Mouse (Mus musculus): ENCODE results near the gene Atp11b. TPM values are rescaled to one million over a fixed set of nuclear protein-coding genes. Genes with fewer than 3 reads are reported as not detected.

The Atp11b gene
- total RNA-seq, 1 experiment from 2014 or later, result 131 TPM

- no peak for ATAC-seq (replicated peaks; ENCODE audit: insufficient number of reproducible peaks, low FRiP score, low TSS enrichment, poor library complexity, severe bottlenecking)
Observed at GRCm38 (mm10) chr3:35762735-35763134, 8.8 kb downstream of the Atp11b start.

- peak; percentile 47; the same call in 1 of the 2 replicates for ATAC-seq (replicated peaks; ENCODE audit: insufficient number of reproducible peaks, low FRiP score, low TSS enrichment, poor library complexity, severe bottlenecking)
Observed at GRCm38 (mm10) chr3:35764637-35765617, 11.0 kb downstream of the Atp11b start.

DNA sequence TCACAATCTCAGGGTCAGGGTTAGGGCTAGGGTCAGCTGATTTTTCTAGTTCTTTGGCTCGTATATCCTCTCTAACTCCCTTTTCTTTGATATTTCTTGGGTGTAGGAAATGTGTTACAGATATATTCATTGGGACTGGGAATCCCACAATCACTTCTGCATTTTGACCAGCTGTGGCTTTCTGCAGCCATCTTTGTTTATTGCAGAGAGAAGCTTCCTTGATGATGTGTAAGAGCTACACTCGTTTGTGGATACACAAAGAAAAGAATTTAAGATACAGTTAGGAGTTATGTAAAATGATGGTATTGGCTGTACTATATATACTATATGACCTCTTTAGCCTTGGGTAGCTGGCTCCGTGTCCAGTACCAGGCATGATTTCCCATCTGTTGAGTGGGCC, 25.8 kb downstream of the Atp11b start:
- ATAC-seq (replicated peaks; ENCODE audit: insufficient number of reproducible peaks, low FRiP score, low TSS enrichment, poor library complexity, severe bottlenecking), result no peak

GRCm38 (mm10) chr3:35802040-35802439, 48.1 kb downstream of the Atp11b start:
- no peak for ATAC-seq (replicated peaks; ENCODE audit: insufficient number of reproducible peaks, low FRiP score, low TSS enrichment, poor library complexity, severe bottlenecking)

DNA sequence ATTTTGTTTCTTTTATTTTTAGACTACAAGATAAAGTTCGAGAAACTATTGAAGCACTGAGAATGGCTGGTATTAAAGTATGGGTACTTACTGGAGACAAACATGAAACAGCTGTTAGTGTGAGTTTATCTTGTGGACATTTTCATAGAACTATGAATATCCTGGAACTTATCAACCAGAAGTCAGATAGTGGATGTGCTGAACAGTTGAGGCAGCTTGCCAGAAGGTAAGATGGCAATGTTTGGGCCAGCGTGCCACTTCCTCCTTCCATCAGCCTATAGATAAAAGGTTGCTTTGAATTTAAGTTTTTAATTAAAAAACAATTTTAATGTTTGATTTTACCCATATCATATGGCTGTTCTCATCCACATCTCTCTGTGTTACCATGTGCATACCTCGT, 66.0 kb downstream of the Atp11b start:
- no peak for ATAC-seq (replicated peaks; ENCODE audit: insufficient number of reproducible peaks, low FRiP score, low TSS enrichment, poor library complexity, severe bottlenecking)

DNA sequence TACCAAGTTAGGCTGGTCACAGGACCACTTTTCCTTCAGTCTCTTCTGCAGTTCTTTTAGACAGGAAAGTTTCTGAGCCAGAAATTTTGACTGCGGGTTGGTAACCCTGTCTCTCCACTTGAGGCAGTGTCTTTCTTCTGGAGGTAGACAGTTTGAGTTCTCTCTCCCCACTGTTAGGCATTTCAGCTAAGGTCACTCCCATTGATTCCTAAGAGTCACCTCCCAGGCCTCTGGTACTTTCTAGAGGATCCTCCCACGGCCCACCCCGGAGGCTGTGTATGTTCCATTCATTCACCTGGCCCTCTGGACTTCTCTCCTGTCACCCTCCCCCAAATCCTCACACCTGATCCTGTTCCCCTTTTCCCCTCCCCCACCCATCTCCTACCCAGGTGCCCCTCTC, 68.1 kb downstream of the Atp11b start:
- ATAC-seq (replicated peaks; ENCODE audit: insufficient number of reproducible peaks, low FRiP score, low TSS enrichment, poor library complexity, severe bottlenecking), result no peak

DNA sequence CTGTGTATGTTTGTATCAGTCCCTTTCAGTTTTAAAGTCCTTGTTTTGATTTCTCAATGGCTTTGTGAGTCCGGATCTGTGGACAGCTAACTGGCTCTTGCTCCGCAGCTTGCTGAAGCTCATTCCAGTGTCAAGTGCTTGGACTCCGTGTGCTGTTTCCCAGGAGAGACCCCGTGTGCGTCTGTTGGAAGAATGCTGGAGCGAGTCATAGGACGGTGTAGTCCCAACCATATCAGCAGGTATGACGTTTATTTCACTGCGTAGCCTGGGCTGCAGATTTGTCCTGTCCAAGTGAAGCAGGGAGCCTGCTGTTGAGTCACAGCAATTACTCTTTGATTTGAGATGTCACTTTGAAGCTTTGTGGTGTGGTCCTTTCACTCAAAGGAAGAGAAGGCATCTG, 95.4 kb downstream of the Atp11b start:
- ATAC-seq (replicated peaks; ENCODE audit: insufficient number of reproducible peaks, low FRiP score, low TSS enrichment, poor library complexity, severe bottlenecking), result no peak

GRCm38 (mm10) chr3:35883267-35883666, 129.4 kb downstream of the Atp11b start:
- no peak for ATAC-seq (replicated peaks; ENCODE audit: insufficient number of reproducible peaks, low FRiP score, low TSS enrichment, poor library complexity, severe bottlenecking)

DNA sequence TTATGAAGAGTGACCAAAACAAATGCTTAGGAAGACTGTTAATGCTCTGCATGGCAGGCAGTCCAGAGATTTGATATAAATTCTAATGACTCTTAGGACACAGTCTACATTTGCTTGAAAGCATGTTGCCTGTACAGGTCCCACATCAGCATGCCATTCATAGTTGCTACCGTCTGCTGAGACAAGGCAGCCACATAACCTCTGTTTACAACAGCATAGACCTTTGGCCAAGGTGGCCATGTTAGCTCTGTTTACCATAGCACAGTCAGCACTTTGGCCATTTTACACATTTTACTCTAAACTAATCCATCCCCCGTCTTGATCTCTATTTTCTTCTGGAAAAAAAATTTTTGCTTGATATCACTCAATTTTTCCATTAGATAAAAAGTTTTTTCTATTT, 135.6 kb downstream of the Atp11b start:
- no peak for ATAC-seq (replicated peaks; ENCODE audit: insufficient number of reproducible peaks, low FRiP score, low TSS enrichment, poor library complexity, severe bottlenecking)

GRCm38 (mm10) chr3:35891123-35891522, 137.2 kb downstream of the Atp11b start:
- ATAC-seq (replicated peaks; ENCODE audit: insufficient number of reproducible peaks, low FRiP score, low TSS enrichment, poor library complexity, severe bottlenecking), result no peak

DNA sequence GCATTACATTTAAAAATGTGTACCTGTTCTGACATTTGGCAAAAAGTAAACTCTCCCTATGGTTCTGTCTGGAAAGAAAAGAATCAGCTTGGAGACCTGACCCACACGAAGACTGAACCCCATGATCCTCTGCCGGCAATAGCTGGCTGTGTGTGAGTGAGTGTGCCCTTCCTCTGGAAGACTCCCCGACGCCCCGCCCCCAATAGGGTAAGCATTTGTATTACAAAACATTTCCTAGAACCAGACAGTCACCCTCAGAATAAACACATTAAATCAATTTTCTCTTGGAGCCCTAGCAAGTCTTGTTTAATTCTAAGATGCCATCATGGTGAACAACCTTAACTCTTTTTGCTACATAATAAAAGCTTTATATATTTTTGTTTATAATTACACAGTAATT, 139.2 kb downstream of the Atp11b start:
- no peak for ATAC-seq (replicated peaks; ENCODE audit: insufficient number of reproducible peaks, low FRiP score, low TSS enrichment, poor library complexity, severe bottlenecking)

DNA sequence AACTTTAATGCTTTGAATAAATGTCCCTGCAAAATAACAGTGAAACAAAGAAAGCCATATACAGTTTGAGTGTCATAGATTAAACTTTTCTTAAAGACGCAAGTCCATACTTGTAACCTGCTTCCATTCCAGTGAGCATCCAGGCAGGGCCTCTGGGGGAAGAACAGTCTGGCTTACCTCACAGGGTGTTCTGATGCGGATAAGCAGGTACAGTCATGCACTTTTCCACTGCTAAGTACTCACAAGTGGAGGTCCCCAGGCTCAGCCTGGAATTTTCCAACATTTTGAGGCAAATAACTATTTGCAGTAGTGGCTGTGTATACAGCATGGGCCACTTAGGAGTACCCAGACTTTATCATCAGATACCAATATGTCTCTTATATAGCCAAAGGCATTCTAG, 144.0 kb downstream of the Atp11b start:
- no peak for ATAC-seq (replicated peaks; ENCODE audit: insufficient number of reproducible peaks, low FRiP score, low TSS enrichment, poor library complexity, severe bottlenecking)

DNA sequence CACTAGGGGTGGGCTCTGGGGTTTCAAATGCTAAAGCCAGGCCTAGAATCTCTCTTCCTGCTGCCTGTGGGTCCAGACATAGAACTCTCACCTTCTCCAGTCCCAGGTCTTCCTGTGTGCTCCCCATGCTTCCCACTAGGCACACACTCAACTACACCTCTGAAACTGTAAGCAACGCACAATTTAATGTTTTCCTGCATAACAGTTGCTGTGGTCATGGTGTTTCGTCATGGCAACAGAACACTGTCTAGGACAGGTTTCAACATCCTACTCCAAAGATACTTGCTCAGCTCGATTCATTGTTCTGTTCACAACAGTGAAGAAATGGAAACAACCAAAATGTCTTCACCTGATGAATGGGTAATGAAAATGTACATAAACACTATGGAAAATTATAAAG, 145.2 kb downstream of the Atp11b start:
- no peak for ATAC-seq (replicated peaks; ENCODE audit: insufficient number of reproducible peaks, low FRiP score, low TSS enrichment, poor library complexity, severe bottlenecking)

DNA sequence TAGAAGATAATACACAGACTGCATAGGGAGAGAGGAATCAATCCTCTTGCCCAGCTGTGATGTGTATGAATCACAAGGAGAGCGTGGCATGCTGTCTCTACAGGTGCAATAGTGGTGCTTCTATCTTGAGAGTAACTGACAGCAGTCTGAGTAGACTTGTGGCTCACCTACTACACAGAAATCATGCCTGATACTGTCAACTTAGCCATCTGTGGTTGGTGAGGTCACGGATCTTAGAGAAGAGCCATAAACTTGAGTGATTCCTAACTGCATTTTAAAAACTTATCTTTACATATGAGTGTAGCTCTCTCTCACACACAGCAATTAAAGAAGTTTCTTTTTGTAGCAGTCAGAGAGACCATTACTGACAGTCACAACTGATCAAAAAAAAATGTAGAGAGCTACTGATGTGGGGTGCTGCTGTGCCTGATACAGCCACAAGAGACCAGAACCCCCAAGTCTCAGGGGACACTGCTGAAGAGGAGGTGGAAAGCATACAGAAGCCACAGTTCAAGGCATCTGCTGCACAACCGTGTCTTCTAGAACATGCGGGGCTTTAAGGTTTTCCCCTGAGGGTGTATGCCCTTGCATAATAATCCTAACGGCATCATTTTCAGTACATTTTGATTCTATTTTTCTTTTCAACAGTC, 146.8 kb downstream of the Atp11b start:
- ATAC-seq (replicated peaks; ENCODE audit: insufficient number of reproducible peaks, low FRiP score, low TSS enrichment, poor library complexity, severe bottlenecking), result no peak

Other genes with a start within 250 kb of the Atp11b start
- gene Dcun1d1, start 183.3 kb downstream of the Atp11b start, total RNA-seq (2017), result 153 to 202 TPM (median 172 TPM) in 3 replicates
- gene Mccc1, start 246.6 kb downstream of the Atp11b start, total RNA-seq (2017), result 1.2 to 13.1 TPM (median 11.5 TPM) in 3 replicates

Measured in monocyte, adult 5-6 weeks (primary cell).